In the genomic region with DNA sequence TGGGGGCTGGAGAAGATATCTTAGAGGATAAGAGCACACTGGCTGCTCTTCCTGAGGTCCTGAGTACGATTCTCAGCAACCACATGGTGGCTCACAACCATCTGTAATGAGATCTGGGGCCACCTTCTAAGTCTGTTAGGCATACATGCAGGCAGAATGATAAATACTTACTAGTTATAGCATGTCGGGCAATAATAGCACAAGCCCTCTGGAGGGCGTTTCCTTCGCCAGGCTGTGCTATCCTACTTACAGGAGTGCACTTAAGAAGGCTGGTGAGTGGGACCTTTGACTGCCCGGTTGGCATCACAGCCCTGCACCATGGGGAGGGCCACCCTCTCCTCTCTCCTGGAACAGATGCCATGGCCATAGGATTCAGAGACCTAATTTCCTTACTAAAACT, we compare ENCODE assay signal across 8 mouse cellular contexts.
DNase-seq lines count a peak whose midpoint lies in the region; ATAC-seq and TF ChIP-seq lines count a peak whose summit lies in the region.

No protein-coding gene starts in this region.

- peaks cover 14% of the 10 kb centered on the region for H3K36me3 ChIP-seq in heart, embryonic 10.5 days
- no peaks in the 10 kb centered on the region; the same call in 1 of the 2 replicates for H3K36me3 ChIP-seq in kidney, embryonic 14.5 days (ENCODE audit: control insufficient read depth, insufficient read depth, low read length)
- no peaks in the 10 kb centered on the region for H3K36me3 ChIP-seq in lung, postnatal 0 days (ENCODE audit: insufficient read depth, low read length)

- peak; percentile 57 for TF ChIP-seq CTCF in lung, postnatal 0 days (IDR thresholded peaks at IDR 0.05)

- H3K4me1 ChIP-seq in heart, embryonic 10.5 days = peaks cover 27% of the 10 kb centered on the region
- H3K4me1 ChIP-seq in kidney, embryonic 14.5 days (ENCODE audit: control insufficient read depth, insufficient read depth, low read length) = peaks cover 7% of the 10 kb centered on the region
- peaks cover 6% of the 10 kb centered on the region; the same call in 1 of the 2 replicates for H3K4me1 ChIP-seq in lung, postnatal 0 days (ENCODE audit: insufficient read depth, low read depth, low read length)

- 5% methylated on average over 5 of the region's 5 CpGs for WGBS in heart, embryonic 10.5 days
- 5% methylated on average over 5 of the region's 5 CpGs for WGBS in kidney, embryonic 14.5 days
- 3% methylated on average over 5 of the region's 5 CpGs for WGBS in lung, postnatal 0 days

- H3K4me3 ChIP-seq in heart, embryonic 10.5 days = peak overlapping the region; percentile 87
- H3K4me3 ChIP-seq in kidney, embryonic 14.5 days (ENCODE audit: low read length) = peak overlapping the region; percentile 81
- peak overlapping the region; percentile 83 for H3K4me3 ChIP-seq in lung, postnatal 0 days (ENCODE audit: low read depth, low read length)

- no peaks in the 10 kb centered on the region for H3K27me3 ChIP-seq in heart, embryonic 10.5 days (ENCODE audit: insufficient read depth, poor library complexity, severe bottlenecking)
- H3K27me3 ChIP-seq in kidney, embryonic 14.5 days (ENCODE audit: control insufficient read depth, insufficient read depth, low read length) = no peaks in the 10 kb centered on the region
- no peaks in the 10 kb centered on the region for H3K27me3 ChIP-seq in lung, postnatal 0 days (replicated peaks; ENCODE audit: insufficient read depth, low read length)

- ATAC-seq in kidney, embryonic 14.5 days (ENCODE audit: low FRiP score, low TSS enrichment) = peak; percentile 34; the same call in 1 of the 2 replicates
- ATAC-seq in lung, postnatal 0 days = peak; percentile 37

- peak overlapping the region; percentile 86 for H3K9ac ChIP-seq in kidney, embryonic 14.5 days (ENCODE audit: low read depth, low read length)
- H3K9ac ChIP-seq in lung, postnatal 0 days (replicated peaks; ENCODE audit: low read depth) = 0 out of 2 replicates have a peak overlapping the region, but pooled peaks have one; percentile 97

- DNase-seq in urinary bladder, postnatal 25 days (ENCODE audit: low spot score) = peak; percentile 19
- no peak for DNase-seq in urinary bladder, postnatal 4 days (ENCODE audit: low spot score in 2 of 2)
- peak; percentile 53 to 56 for DNase-seq in cerebellum, postnatal 25 days
- DNase-seq in heart, embryonic 10.5 days (ENCODE audit: low spot score) = no peak
- DNase-seq in lung, postnatal 0 days (ENCODE audit: low spot score) = peak; percentile 82
- DNase-seq in retina, embryonic 14.5 days (ENCODE audit: low spot score) = peak; percentile 65
- no peak for DNase-seq in ovary, postnatal 14 days (ENCODE audit: low spot score)

- peak overlapping the region; percentile 99 for H3K27ac ChIP-seq in heart, embryonic 10.5 days
- H3K27ac ChIP-seq in kidney, embryonic 14.5 days (ENCODE audit: low read depth, low read length) = peak overlapping the region; percentile 97
- H3K27ac ChIP-seq in lung, postnatal 0 days (ENCODE audit: low read length) = peak overlapping the region; percentile 99

- H3K9me3 ChIP-seq in heart, embryonic 10.5 days = no peaks in the 10 kb centered on the region
- H3K9me3 ChIP-seq in kidney, embryonic 14.5 days (ENCODE audit: control insufficient read depth, low read length) = no peaks in the 10 kb centered on the region
- H3K9me3 ChIP-seq in lung, postnatal 0 days (ENCODE audit: low read length) = no peaks in the 10 kb centered on the region

- peak overlapping the region; percentile 61 for H3K4me2 ChIP-seq in kidney, embryonic 14.5 days (replicated peaks; ENCODE audit: low read depth, low read length)
- H3K4me2 ChIP-seq in lung, postnatal 0 days (replicated peaks; ENCODE audit: low read depth, low read length) = peak overlapping the region; percentile 50

- TF ChIP-seq EP300 in lung, postnatal 0 days (IDR thresholded peaks at IDR 0.05) = no peak

Comparison
In these comparisons a context has a peak if more than half of its experiments do, and no peak if none do; other contexts are left out.
1. DNase-seq: peak in urinary bladder, postnatal 25 days (single experiment), cerebellum, postnatal 25 days (2 of 2), lung, postnatal 0 days (single experiment) and retina, embryonic 14.5 days (single experiment); none in urinary bladder, postnatal 4 days (0 of 2), heart, embryonic 10.5 days (single experiment) and ovary, postnatal 14 days (single experiment).
2. Peak in every context shown above with its lines, with median percentiles within 50 percentile points of each other: H3K27ac ChIP-seq and H3K4me3 ChIP-seq.